Mouse (Mus musculus) forebrain, embryonic 14.5 days (tissue): ENCODE data around the gene L1td1. TPM values are rescaled to one million over a fixed set of nuclear protein-coding genes. Genes with fewer than 3 reads are reported as not detected.

Source experiments
- ATAC-seq: fragments of 200-750 bp; cut with Nextera tagmentation; 2 replicates; pipeline ENCODE4 v1.8.0; 2017; ENCODE audit warnings: mild to moderate bottlenecking, moderate library complexity
- DNase-seq: peaks from one replicate; pipeline ENCODE4 v3.0.0-alpha.2; 2015; ENCODE audit warnings: low spot score
- H3K27ac ChIP-seq: fragments of 300-500 bp; sonication (generic); 2 replicates; pipeline ENCODE4 v1.5.1; 2014; ENCODE audit warnings: low read depth, mild to moderate bottlenecking, control low read depth, low read length, moderate library complexity
- H3K27me3 ChIP-seq: fragments of 300-500 bp; sonication (generic); replicated peaks from 2 replicates; pipeline ENCODE4 v1.6.1; 2014; ENCODE audit warnings: low read length, control low read depth, mixed read lengths; ENCODE audit not compliant: control insufficient read depth, insufficient read depth
- H3K36me3 ChIP-seq: fragments of 300-500 bp; sonication (generic); 2 replicates; pipeline ENCODE4 v1.6.1; 2014; ENCODE audit warnings: low read length, control low read depth; ENCODE audit not compliant: control insufficient read depth, insufficient read depth
- H3K4me1 ChIP-seq: fragments of 300-500 bp; sonication (generic); 2 replicates; pipeline ENCODE4 v1.6.1; 2014; ENCODE audit warnings: antibody characterized with exemption, low read length, control low read depth; ENCODE audit not compliant: control insufficient read depth, insufficient read depth
- H3K4me2 ChIP-seq: fragments of 300-500 bp; sonication (generic); 2 replicates; pipeline ENCODE4 v1.6.1; 2014; ENCODE audit warnings: mild to moderate bottlenecking, control low read depth, low read length
- H3K4me3 ChIP-seq: fragments of 300-500 bp; sonication (generic); 2 replicates; pipeline ENCODE4 v1.5.1; 2014; ENCODE audit warnings: low read depth, low read length, control low read depth
- H3K9ac ChIP-seq: fragments of 300-500 bp; sonication (generic); 2 replicates; pipeline ENCODE4 v1.6.1; 2014; ENCODE audit warnings: mild to moderate bottlenecking, low read length, control low read depth, moderate library complexity
- H3K9me3 ChIP-seq: fragments of 300-500 bp; sonication (generic); replicated peaks from 2 replicates; pipeline ENCODE4 v1.6.1; 2016; ENCODE audit warnings: low read length, control low read depth, mixed read lengths; ENCODE audit not compliant: control insufficient read depth
- WGBS: fragments of 180-500 bp; shearing (Covaris S2); extraction: QIAGEN DNeasy Blood & Tissue Kit; methylation state at CpG from one replicate; pipeline ENCODE4 v1.1.7; 2014; 5-methylcytosine and 5-hydroxymethylcytosine counted together
- polyA plus RNA-seq: library from polyadenylated mRNA; unstranded; fragments of >200 nt; fragmentation: Nextera tagmentation; extraction: Ambion mirVana; gene quantifications from 2 replicates; pipeline ENCODE4 v1.2.1, GENCODE M21; 2014

L1td1 gene
- polyA plus RNA-seq, 1 experiment from 2014 or later: 0.14 TPM

DNA sequence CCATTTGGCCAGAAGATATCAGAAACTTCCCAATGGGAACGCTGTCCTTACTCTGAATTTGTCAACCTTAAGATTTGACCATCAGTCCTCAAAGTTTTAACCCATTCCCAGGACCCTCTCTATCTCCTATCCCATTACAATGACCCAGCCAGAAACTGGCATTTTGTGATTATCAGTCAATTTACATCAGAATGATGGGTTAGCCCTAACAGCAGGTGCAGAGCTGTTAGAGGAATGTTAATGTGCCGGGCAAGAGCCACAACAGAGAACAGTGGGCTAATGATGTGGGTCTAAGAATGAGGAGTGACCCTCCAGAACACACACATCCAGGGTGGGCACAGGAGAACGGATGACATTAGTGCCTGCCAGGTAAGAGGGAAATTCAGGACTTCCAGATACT is 59.7 kb downstream of the L1td1 start:
- Histone ChIP-seq H3K4me1 (peaks cover 9% of the 10 kb centered on the region), H3K9ac (no peak overlapping the region), H3K4me2 (no peak overlapping the region), H3K9me3 (no peaks in the 10 kb centered on the region), H3K36me3 (no peaks in the 10 kb centered on the region), H3K4me3 (no peak overlapping the region), H3K27me3 (no peaks in the 10 kb centered on the region), H3K27ac (no peak overlapping the region)
- 13% methylated on average over 3 of the region's 3 CpGs for WGBS
- no peak for ATAC-seq
- DNase-seq: no peak

Other genes with a start within 250 kb of the L1td1 start
- gene Kank4, start 90.8 kb downstream of the L1td1 start, polyA plus RNA-seq: 0.30 and 0.36 TPM in 2 replicates
- not detected in 2 replicates for gene I0C0044D17Rik, start 97.1 kb downstream of the L1td1 start, polyA plus RNA-seq
- gene Usp1, start 197.1 kb downstream of the L1td1 start, polyA plus RNA-seq: 59.0 and 79.9 TPM in 2 replicates